Mouse (Mus musculus) liver, postnatal 0 days (tissue): ENCODE measurements around the gene Ermard.

Source experiments
- CTCF ChIP-seq: sonication (generic); IDR thresholded peaks from 2 replicates; pipeline ENCODE4 v1.5.1; 2016; ENCODE audit warnings: antibody characterized with exemption, low read depth
- EP300 ChIP-seq: IDR thresholded peaks from 2 replicates; pipeline ENCODE4 v1.6.1; 2016; ENCODE audit warnings: antibody characterized with exemption, low read depth, mild to moderate bottlenecking

DNA sequence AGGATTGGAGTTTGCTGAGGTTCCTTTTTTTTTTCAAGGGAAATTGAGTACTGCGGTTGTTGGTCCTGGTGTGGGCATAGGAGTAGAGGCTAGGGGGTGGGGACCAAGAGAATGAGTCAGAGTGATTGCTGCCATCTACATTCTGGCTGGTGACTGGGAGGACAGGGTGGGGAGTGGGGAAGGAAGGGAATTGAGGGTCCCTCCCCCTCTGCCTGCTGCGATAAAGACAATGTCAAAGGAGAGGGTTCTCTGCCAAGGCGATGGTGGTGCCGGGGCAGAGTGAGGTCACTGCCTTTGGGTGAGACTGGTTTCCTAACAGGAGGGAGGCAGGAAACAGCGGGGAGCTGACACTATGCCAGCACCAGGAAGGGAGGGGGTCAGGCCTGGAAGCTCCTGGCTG is 96.4 kb downstream of the Ermard start:
- TF ChIP-seq CTCF (no peak), EP300 (no peak)
